Mouse (Mus musculus) embryonic facial prominence, embryonic 15.5 days (tissue): ENCODE data around the gene Foxp3. TPM values are rescaled to one million over a fixed set of nuclear protein-coding genes. Genes with fewer than 3 reads are reported as not detected.

Experiments used
- ATAC-seq: fragments of 200-750 bp; cut with Nextera tagmentation; 2 replicates; pipeline ENCODE4 v1.8.0; 2017; ENCODE audit warnings: low read depth, moderate TSS enrichment; ENCODE audit not compliant: insufficient number of reproducible peaks, low FRiP score, low TSS enrichment
- H3K27ac ChIP-seq: fragments of 300-500 bp; sonication (generic); replicated peaks from 2 replicates; pipeline ENCODE4 v1.5.1; 2015; ENCODE audit warnings: mild to moderate bottlenecking, inconsistent platforms
- H3K27me3 ChIP-seq: fragments of 300-500 bp; sonication (generic); 2 replicates; pipeline ENCODE4 v1.6.1; 2015; ENCODE audit warnings: inconsistent platforms
- H3K36me3 ChIP-seq: fragments of 300-500 bp; sonication (generic); 2 replicates; pipeline ENCODE4 v1.6.1; 2015; ENCODE audit warnings: mild to moderate bottlenecking, inconsistent platforms
- H3K4me1 ChIP-seq: fragments of 300-500 bp; sonication (generic); 2 replicates; pipeline ENCODE4 v1.6.1; 2015; ENCODE audit warnings: inconsistent platforms
- H3K4me2 ChIP-seq: fragments of 300-500 bp; sonication (generic); replicated peaks from 2 replicates; pipeline ENCODE4 v1.6.1; 2015; ENCODE audit warnings: mild to moderate bottlenecking, inconsistent platforms
- H3K4me3 ChIP-seq: fragments of 300-500 bp; sonication (generic); replicated peaks from 2 replicates; pipeline ENCODE4 v1.5.1; 2015; ENCODE audit warnings: mild to moderate bottlenecking, inconsistent platforms
- H3K9ac ChIP-seq: fragments of 300-500 bp; sonication (generic); 2 replicates; pipeline ENCODE4 v1.6.1; 2015; ENCODE audit warnings: inconsistent platforms
- H3K9me3 ChIP-seq: fragments of 300-500 bp; sonication (generic); replicated peaks from 2 replicates; pipeline ENCODE4 v1.6.1; 2016; ENCODE audit warnings: inconsistent platforms
- WGBS: fragments of 180-500 bp; shearing (Covaris S2); methylation state at CpG from one replicate; pipeline ENCODE4 v1.1.7; 2015; 5-methylcytosine and 5-hydroxymethylcytosine counted together
- polyA plus RNA-seq: library from polyadenylated mRNA; unstranded; fragments of >200 nt; fragmentation: Nextera tagmentation; extraction: Ambion mirVana; gene quantifications from 2 replicates; pipeline ENCODE4 v1.2.1, GENCODE M21; 2015

Foxp3 gene
- polyA plus RNA-seq, 1 experiment from 2014 or later: 0.11 TPM

DNA sequence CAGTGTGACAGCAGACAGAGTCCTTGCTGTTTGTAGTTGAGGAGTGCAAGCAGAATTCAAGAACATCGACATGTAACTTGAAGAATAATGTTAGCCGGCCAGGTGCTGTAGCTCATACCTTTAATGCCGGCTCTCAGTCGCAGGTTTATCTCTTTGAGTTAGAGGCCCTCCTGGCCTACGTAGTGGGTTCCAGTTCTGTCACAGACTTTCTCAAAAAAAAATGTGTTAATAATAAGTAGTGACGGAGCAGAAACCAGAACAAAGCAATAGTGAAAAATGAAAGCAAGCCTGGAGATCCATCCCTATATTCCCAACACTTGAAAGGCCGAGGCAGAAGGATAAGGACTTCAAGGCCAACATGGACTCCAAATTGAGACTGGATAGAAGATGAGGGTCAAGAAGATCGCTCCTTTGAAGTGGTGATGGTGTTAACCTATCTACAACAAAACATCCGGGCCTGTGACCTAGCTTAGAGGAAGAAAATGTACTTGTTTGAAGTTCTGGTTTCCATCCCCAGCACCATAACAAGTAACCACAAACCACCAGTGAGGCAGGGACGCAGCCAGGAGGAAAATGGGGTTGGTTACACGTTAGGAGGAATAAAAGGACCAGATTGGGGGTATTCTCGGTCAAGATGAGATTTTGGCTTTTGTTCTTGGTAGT lies 44.6 kb downstream of the Foxp3 start:
- 75% methylated on average over 12 of the region's 12 CpGs for WGBS
- Histone ChIP-seq H3K9ac (no peak overlapping the region), H3K27me3 (no peaks in the 10 kb centered on the region), H3K4me1 (no peaks in the 10 kb centered on the region), H3K4me3 (no peak overlapping the region), H3K9me3 (no peaks in the 10 kb centered on the region), H3K27ac (no peak overlapping the region), H3K36me3 (no peaks in the 10 kb centered on the region), H3K4me2 (no peak overlapping the region)
- no peak for ATAC-seq

DNA sequence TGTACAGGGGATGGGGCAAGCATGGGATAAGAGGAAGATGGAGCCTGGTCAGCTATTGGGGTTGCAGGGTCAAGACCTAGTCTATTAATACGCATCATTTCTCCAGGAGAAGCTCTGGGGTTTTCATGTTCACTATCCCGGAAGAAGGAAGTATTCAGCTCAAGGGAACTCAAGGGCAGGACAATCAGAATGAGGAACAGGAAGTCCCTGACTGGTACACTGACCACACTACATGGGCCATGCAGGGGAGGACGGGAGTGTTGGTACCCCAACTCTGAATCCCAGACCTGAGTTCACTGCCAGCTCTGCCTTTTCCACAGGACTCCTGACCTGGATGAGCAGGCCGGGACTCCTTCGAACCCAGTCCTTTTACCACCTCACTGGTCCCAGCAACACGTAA lies 59.1 kb downstream of the Foxp3 start:
- whole genome bisulfite sequencing: 84% methylated on average over 6 of the region's 6 CpGs
- Histone ChIP-seq H3K36me3 (no peaks in the 10 kb centered on the region), H3K4me2 (no peak overlapping the region), H3K4me3 (no peak overlapping the region), H3K27ac (no peak overlapping the region), H3K9me3 (no peaks in the 10 kb centered on the region), H3K4me1 (no peaks in the 10 kb centered on the region), H3K9ac (no peak overlapping the region), H3K27me3 (no peaks in the 10 kb centered on the region)
- ATAC-seq: no peak

DNA sequence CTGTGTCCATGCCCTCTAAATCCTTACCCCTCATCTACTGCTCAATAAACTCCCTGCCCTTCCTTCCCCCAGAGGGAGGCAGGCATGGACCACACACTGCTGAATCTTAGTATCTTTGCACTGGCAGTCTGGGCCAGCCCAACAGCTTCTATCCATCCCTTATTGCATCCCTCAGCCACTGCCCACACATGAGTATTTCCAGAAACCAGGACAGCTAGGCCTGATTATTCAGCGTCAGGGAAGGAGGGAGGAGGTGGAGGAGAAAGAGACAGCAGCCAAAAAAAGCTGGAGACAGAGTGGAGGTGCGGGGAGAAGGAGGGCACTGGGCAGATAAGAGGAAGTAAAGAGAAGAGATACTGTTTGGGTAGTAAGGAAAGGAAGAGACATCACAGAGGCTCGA lies 61.7 kb downstream of the Foxp3 start:
- H3K9ac ChIP-seq: no peak overlapping the region
- no peak overlapping the region for H3K4me2 ChIP-seq
- no peaks in the 10 kb centered on the region for H3K27me3 ChIP-seq
- ATAC-seq: no peak
- no peaks in the 10 kb centered on the region for H3K4me1 ChIP-seq
- no peak overlapping the region for H3K27ac ChIP-seq
- H3K4me3 ChIP-seq: no peak overlapping the region
- 62% methylated on average over 3 of the region's 3 CpGs for WGBS
- H3K36me3 ChIP-seq: no peaks in the 10 kb centered on the region
- H3K9me3 ChIP-seq: no peaks in the 10 kb centered on the region

DNA sequence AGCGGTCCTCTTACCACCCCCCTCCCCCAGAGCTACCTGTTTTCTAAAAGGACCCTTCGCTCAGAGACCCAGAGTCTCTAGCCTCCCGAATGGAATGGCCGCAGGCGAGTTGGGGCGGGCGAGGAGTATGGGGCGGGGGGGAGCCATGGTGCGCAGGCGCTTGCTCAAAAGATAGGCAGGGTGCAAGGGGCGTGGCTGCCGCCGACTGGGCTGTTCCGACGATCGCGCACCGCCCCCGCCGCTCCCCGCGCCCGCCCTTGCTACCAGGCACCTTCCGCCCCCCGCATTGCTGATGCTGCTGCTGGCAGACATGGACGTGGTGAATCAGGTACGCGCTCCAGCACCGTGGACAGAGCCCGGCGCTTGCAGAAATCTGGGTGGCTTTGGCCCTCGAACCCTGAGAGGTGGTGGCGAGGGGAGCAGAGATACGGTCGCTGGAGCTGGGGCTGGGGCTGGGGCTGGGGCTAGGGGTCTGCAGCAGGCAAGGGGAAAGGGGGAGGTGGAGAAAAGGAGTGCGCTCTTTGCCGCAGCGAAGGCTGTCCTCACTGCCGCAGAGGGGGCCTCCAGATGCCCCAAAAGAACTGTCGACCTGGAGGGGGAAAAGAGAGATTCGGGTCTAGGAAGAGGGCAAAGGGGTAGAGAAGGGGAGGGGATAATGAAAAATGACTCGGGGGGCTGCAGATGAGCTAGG lies 65.1 kb downstream of the Foxp3 start, which contains the start of gene Syp:
Syp (plus strand) TSS at position 71 of the 691 bp plus-strand sequence.
- Histone ChIP-seq H3K9me3 (no peaks in the 10 kb centered on the region), H3K9ac (no peak within 1 kb of the TSS), H3K27ac (no peak within 1 kb of the TSS), H3K4me3 (peak within 1 kb of the TSS; percentile 22), H3K4me1 (no peaks in the 10 kb centered on the region), H3K27me3 (no peaks in the 10 kb centered on the region), H3K4me2 (peak within 1 kb of the TSS; percentile 44), H3K36me3 (no peaks in the 10 kb centered on the region)
- 17% methylated on average over 33 of the region's 42 CpGs for WGBS
- ATAC-seq: peak; percentile 74

DNA sequence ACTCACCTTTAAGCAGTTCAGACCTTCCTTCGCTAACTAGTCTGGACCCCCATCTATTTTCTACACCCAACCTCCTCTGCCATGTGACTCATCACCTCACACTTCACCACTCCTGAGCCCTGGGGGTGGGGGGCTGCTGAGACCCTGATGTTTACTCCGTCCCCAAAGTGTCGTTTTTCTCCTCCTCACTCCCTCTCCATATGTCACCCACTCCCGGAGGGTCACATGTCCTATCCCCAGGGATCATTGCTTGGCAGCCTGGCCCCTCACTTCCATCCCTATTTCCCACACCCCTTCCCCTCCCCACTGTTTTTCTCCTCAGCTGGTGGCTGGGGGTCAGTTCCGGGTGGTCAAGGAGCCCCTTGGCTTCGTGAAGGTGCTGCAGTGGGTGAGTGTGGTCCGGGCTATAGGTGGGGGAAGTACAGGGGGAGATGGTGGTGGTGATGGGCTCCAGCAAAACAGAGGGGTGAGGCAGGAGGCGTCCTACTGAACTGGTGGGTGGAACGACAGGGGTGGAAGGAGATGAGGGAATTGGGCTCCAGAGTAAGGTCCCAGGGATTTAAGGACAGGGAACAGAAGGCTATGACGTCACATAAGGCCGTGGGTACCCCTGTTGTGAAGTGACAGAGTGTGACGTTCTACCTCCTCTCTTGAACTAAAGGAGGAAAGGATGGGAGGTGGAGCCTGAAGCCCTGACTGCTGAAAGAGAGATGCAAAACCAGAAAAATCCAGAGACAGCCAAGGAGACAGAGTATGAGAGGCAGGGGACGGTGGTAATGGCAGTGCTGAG lies 66.3 kb downstream of the Foxp3 start:
- H3K27me3 ChIP-seq: no peaks in the 10 kb centered on the region
- peak; percentile 20; the same call in 1 of the 2 replicates for ATAC-seq
- no peaks in the 10 kb centered on the region for H3K4me1 ChIP-seq
- H3K9me3 ChIP-seq: no peaks in the 10 kb centered on the region
- no peak overlapping the region for H3K9ac ChIP-seq
- no peaks in the 10 kb centered on the region for H3K36me3 ChIP-seq
- WGBS: 23% methylated on average over 13 of the region's 13 CpGs
- no peak overlapping the region for H3K27ac ChIP-seq
- H3K4me3 ChIP-seq: no peak overlapping the region
- no peak overlapping the region for H3K4me2 ChIP-seq

DNA sequence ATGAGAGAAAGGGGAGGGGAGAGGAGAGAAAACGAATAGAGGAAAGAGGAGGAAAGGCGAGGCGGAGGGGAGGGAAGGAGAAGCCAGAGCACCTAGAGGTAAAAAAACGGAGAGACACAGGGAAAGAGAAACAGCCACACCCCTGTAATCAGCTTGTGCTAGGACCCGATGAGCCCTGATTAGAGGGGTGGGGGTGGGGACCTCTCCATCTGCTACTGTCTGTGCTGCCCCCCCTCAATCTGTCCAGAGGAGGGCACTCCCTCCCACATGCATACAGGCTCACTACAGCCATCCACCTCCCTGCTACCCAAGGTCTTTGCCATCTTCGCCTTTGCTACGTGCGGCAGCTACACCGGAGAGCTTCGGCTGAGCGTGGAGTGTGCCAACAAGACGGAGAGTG lies 67.3 kb downstream of the Foxp3 start:
- H3K4me2 ChIP-seq: no peak overlapping the region
- no peaks in the 10 kb centered on the region for H3K4me1 ChIP-seq
- no peak overlapping the region for H3K4me3 ChIP-seq
- WGBS: 31% methylated on average over 12 of the region's 12 CpGs
- H3K27me3 ChIP-seq: no peaks in the 10 kb centered on the region
- H3K9me3 ChIP-seq: no peaks in the 10 kb centered on the region
- H3K9ac ChIP-seq: no peak overlapping the region
- no peak for ATAC-seq
- H3K36me3 ChIP-seq: no peaks in the 10 kb centered on the region
- no peak overlapping the region for H3K27ac ChIP-seq

Other genes with a start within 250 kb of the Foxp3 start
- 0.94 and 0.96 TPM in 2 replicates for gene Usp27x, start 197.8 kb upstream of the Foxp3 start, polyA plus RNA-seq
- gene Ppp1r3f, start 639 bp downstream of the Foxp3 start, polyA plus RNA-seq: 2.3 and 2.6 TPM in 2 replicates
- gene Ccdc22, start 31.9 kb downstream of the Foxp3 start, polyA plus RNA-seq: 27.4 and 29.9 TPM in 2 replicates
- gene Cacna1f, start 33.4 kb downstream of the Foxp3 start, polyA plus RNA-seq: 0.03 and 0.11 TPM in 2 replicates
- 4.7 and 5.3 TPM in 2 replicates for gene Syp, start 64.8 kb downstream of the Foxp3 start, polyA plus RNA-seq
- 15.2 and 16.6 TPM in 2 replicates for gene Prickle3, start 83.6 kb downstream of the Foxp3 start, polyA plus RNA-seq
- gene Plp2, start 97.7 kb downstream of the Foxp3 start, polyA plus RNA-seq: 171 and 180 TPM in 2 replicates
- gene Magix, start 107.6 kb downstream of the Foxp3 start, polyA plus RNA-seq: 0.46 and 0.48 TPM in 2 replicates
- 37.4 and 37.9 TPM in 2 replicates for gene Gpkow, start 123.5 kb downstream of the Foxp3 start, polyA plus RNA-seq
- gene Wdr45, start 140.7 kb downstream of the Foxp3 start, polyA plus RNA-seq: 40.6 and 48.0 TPM in 2 replicates
- gene Gm45208, start 148.6 kb downstream of the Foxp3 start, polyA plus RNA-seq: 0.44 and 0.66 TPM in 2 replicates
- gene Praf2, start 154.8 kb downstream of the Foxp3 start, polyA plus RNA-seq: 73.5 and 74.7 TPM in 2 replicates
- gene Ccdc120, start 177.3 kb downstream of the Foxp3 start, polyA plus RNA-seq: 17.2 and 22.1 TPM in 2 replicates
- 32.8 and 35.9 TPM in 2 replicates for gene Tfe3, start 188.9 kb downstream of the Foxp3 start, polyA plus RNA-seq
- 46.2 and 46.7 TPM in 2 replicates for gene Gripap1, start 216.1 kb downstream of the Foxp3 start, polyA plus RNA-seq
- gene Kcnd1, start 248.6 kb downstream of the Foxp3 start, polyA plus RNA-seq: 1.8 and 1.9 TPM in 2 replicates